Mouse (Mus musculus) small intestine, adult 2 months (tissue): ENCODE results near the gene Phyhd1.

Experiments
- CTCF ChIP-seq: fragments of 200-500 bp; IDR thresholded peaks from 2 replicates; pipeline ENCODE4 v1.5.1; 2012; ENCODE audit warnings: low read depth, mild to moderate bottlenecking, control low read depth, inconsistent platforms, low read length, moderate library complexity, mixed read lengths; ENCODE audit not compliant: insufficient replicate concordance, insufficient read length; ENCODE audit errors: extremely low read depth
- POLR2A ChIP-seq: fragments of 200-500 bp; IDR thresholded peaks from 2 replicates; pipeline ENCODE4 v1.6.1; 2012; ENCODE audit warnings: low read depth, mild to moderate bottlenecking, control low read depth, inconsistent platforms, low read length, moderate library complexity

DNA sequence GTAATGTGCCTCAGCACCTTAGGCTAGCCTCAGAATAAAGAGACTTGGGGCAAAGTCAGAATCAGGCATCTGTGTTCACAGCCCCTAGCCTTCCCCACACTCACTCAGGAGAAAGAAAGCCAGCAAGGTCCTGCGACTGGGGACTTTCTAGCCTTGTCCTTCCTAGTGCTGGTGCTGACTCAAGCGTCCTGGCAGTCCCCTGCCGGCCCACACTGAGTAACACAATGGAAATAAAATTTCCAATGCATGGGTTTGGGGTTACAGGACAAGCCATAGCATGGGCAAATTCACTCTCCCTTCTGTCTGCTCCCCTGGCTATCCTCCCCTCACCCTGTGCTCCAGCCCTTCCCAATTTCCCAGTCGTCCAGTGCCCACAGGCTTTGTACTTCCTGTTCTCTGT lies 2.4 kb downstream of the Phyhd1 start:
- TF ChIP-seq CTCF (no peak), POLR2A (no peak)
